Mouse (Mus musculus) myocyte (in vitro differentiated cells): Measurements from ENCODE around the gene 1810030O07Rik.

ENCODE experiments used
- CEBPB ChIP-seq: IDR thresholded peaks from 2 replicates; pipeline ENCODE4 v1.6.1; 2011; ENCODE audit warnings: mild to moderate bottlenecking, moderate library complexity; ENCODE audit not compliant: poor library complexity, insufficient read depth, severe bottlenecking
- E2F4 ChIP-seq: IDR thresholded peaks from one replicate; pipeline ENCODE4 v1.6.1; 2011; ENCODE audit warnings: mild to moderate bottlenecking, control low read depth, moderate library complexity; ENCODE audit not compliant: insufficient read depth
- MAX ChIP-seq: IDR thresholded peaks from one replicate; pipeline ENCODE4 v1.6.1; 2011; ENCODE audit warnings: low read depth, mild to moderate bottlenecking, control low read depth
- MYOD1 ChIP-seq, 3 experiments: IDR thresholded peaks; one replicate each; pipeline ENCODE4 v1.6.1; 2011; ENCODE audit warnings: control low read depth in 2 of 3, low read depth in 2 of 3, mild to moderate bottlenecking in 2 of 3, moderate library complexity in 1 of 3; ENCODE audit not compliant: insufficient read length in 2 of 3, control insufficient read depth in 1 of 3
- MYOG ChIP-seq, 3 experiments: IDR thresholded peaks; one replicate each; pipeline ENCODE4 v1.6.1; 2011; ENCODE audit warnings: control low read depth in 2 of 3, low read depth in 2 of 3, mild to moderate bottlenecking in 2 of 3; ENCODE audit not compliant: insufficient read length in 2 of 3, control insufficient read depth in 1 of 3, insufficient read depth in 1 of 3
- POLR2A ChIP-seq: IDR thresholded peaks from one replicate; pipeline ENCODE4 v1.6.1; 2011; ENCODE audit warnings: low read depth, mild to moderate bottlenecking, control low read depth, moderate library complexity; ENCODE audit not compliant: insufficient read length
- POLR2AphosphoS2 ChIP-seq: IDR thresholded peaks from one replicate; pipeline ENCODE4 v1.6.1; 2011; ENCODE audit warnings: low read depth, control low read depth; ENCODE audit not compliant: insufficient read length
- REST ChIP-seq: IDR thresholded peaks from one replicate; pipeline ENCODE4 v1.6.1; 2011; ENCODE audit warnings: mild to moderate bottlenecking, control low read depth, moderate library complexity; ENCODE audit not compliant: insufficient read depth, insufficient read length
- SRF ChIP-seq: IDR thresholded peaks from one replicate; pipeline ENCODE4 v1.6.1; 2011; ENCODE audit warnings: low read depth; ENCODE audit not compliant: control insufficient read depth, insufficient read length
- TCF12 ChIP-seq: IDR thresholded peaks from one replicate; pipeline ENCODE4 v1.6.1; 2011; ENCODE audit warnings: mild to moderate bottlenecking, control low read depth; ENCODE audit not compliant: poor library complexity, insufficient read depth, severe bottlenecking
- TCF3 ChIP-seq: IDR thresholded peaks from one replicate; pipeline ENCODE4 v1.6.1; 2011; ENCODE audit warnings: low read depth, control low read depth; ENCODE audit not compliant: insufficient read length
- USF1 ChIP-seq: IDR thresholded peaks from one replicate; pipeline ENCODE4 v1.6.1; 2011; ENCODE audit warnings: low read depth, mild to moderate bottlenecking, control low read depth, moderate library complexity

DNA sequence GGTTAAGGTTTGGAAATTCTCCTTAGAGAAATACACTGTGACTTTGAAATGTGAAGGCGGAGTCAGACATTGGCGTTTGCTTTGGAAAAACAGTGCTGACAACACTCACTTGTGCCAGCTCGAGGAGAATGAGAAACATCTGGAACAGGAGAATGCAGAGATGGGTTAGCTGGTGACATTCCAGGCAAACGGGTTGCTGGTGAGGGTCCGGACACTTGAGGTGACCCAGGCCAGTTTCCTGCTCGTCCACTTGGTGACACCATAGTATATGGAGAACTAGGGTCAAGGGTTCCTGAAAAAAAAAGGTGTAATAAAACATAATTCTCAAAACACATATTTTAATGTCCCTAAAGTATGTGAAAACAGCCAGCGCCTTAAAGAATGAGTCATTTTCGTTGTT is 13.4 kb upstream of the 1810030O07Rik start:
- no peak for TF ChIP-seq TCF12
- no peak for TF ChIP-seq POLR2A
- no peak for TF ChIP-seq E2F4
- no peak for TF ChIP-seq CEBPB
- no peak for TF ChIP-seq POLR2AphosphoS2
- no peak for TF ChIP-seq USF1
- TF ChIP-seq SRF, result no peak
- no peak for TF ChIP-seq MAX
- no peak for TF ChIP-seq MYOG (IDR thresholded peaks at IDR 0.05; ENCODE audit: control insufficient read depth in 1 of 3, insufficient read depth in 1 of 3, insufficient read length in 2 of 3, low read depth in 2 of 3)
- TF ChIP-seq REST, result no peak
- TF ChIP-seq MYOD1 (IDR thresholded peaks at IDR 0.05; ENCODE audit: control insufficient read depth in 1 of 3, insufficient read length in 2 of 3, low read depth in 2 of 3), result no peak
- no peak for TF ChIP-seq TCF3
